Mouse (Mus musculus) liver, adult 2 months (tissue): ENCODE results near the gene Dlgap5.

Experiments used
- CTCF ChIP-seq: fragments of 200-500 bp; IDR thresholded peaks from 2 replicates; pipeline ENCODE4 v1.5.1; 2011; ENCODE audit warnings: low read depth, low read length, control low read depth
- POLR2A ChIP-seq: fragments of 200-500 bp; IDR thresholded peaks from 2 replicates; pipeline ENCODE4 v1.6.1; 2011; ENCODE audit warnings: low read length, control low read depth; ENCODE audit not compliant: insufficient read depth; ENCODE audit errors: extremely low read depth

DNA sequence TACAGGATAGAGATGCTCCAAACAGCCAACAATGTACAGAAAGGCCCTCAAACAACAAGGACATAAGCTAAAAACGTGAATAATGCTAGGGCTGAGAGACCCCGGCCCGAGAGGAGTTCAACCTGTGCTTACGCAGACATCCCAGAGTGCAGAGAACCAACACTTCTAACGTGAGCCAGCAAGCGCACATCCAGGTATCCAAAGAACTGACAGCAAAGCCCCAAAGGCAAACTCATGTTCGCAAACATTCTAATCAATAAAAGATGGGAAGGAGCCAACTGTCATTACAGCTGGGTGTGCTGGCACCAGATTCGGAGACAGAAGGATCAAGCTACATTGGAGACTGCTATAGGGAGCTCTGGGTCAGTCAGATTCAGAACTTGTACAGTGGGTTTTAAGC, 15.5 kb downstream of the Dlgap5 start:
- no peak for TF ChIP-seq CTCF
- TF ChIP-seq POLR2A: no peak
